Mouse (Mus musculus): ENCODE measurements around the gene Slpi.

DNA sequence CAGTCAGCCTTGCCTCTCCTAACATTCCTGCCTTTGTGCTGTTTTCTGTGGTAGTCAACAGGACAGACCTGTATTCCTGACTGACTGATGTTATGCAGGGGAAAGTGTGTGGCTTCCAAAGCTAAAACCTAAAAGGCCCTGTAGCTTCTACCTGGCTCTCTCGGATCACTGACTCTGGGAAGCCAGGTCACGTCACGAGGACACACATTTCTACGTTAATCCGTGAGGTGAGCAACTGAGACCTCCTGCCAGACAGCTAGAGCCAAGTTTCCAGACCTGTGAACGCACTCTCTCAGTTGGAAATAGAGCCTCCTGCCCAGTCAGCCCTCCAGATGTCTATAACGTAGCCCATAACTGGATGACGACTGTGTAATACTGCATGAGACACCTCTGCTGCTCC lies 33.1 kb upstream of the Slpi start:
- TF ChIP-seq CTCF (IDR thresholded peaks at IDR 0.05 in 2 of 3, conservative IDR thresholded peaks at IDR 0.05 in 1 of 3; ENCODE audit: control insufficient read depth in 1 of 3, insufficient read depth in 1 of 3, low read depth in 2 of 3, low read length in 3 of 3, poor library complexity in 1 of 3, severe bottlenecking in 1 of 3): no peak
- TF ChIP-seq USF2 (IDR thresholded peaks at IDR 0.05; ENCODE audit: borderline replicate concordance in 1 of 2, insufficient read depth in 1 of 2, low read depth in 1 of 2, low read length in 2 of 2): no peak
- no peak for TF ChIP-seq POLR2A (IDR thresholded peaks at IDR 0.05; ENCODE audit: control insufficient read depth in 1 of 2, insufficient read depth in 1 of 2, low read depth in 1 of 2, low read length in 2 of 2, poor library complexity in 1 of 2)
- TF ChIP-seq ZC3H11A (IDR thresholded peaks at IDR 0.05; ENCODE audit: low read depth, low read length): no peak
- no peak for TF ChIP-seq CHD1 (IDR thresholded peaks at IDR 0.05; ENCODE audit: low read depth, low read length)
- no peak for TF ChIP-seq ZMIZ1 (IDR thresholded peaks at IDR 0.05; ENCODE audit: low read depth, low read length)
- no peak for TF ChIP-seq TAL1 (IDR thresholded peaks at IDR 0.05; ENCODE audit: low read length)
- no peak for TF ChIP-seq RAD21 (IDR thresholded peaks at IDR 0.05; ENCODE audit: low read depth, low read length)
- TF ChIP-seq MYB (IDR thresholded peaks at IDR 0.05; ENCODE audit: low read depth, low read length): no peak
- TF ChIP-seq HCFC1 (IDR thresholded peaks at IDR 0.05; ENCODE audit: low read depth, low read length): no peak
- no peak for TF ChIP-seq MAFK (IDR thresholded peaks at IDR 0.05; ENCODE audit: borderline replicate concordance, low read depth, low read length)

Data from MEL (cell line).